Mouse (Mus musculus): ENCODE results near the gene Rtl5.
"Not testable (repeated sequence)": the region's sequence is repeated elsewhere in the genome, so short reads cannot be mapped to it uniquely, and the experiment has no call there.

Rtl5 gene

DNA sequence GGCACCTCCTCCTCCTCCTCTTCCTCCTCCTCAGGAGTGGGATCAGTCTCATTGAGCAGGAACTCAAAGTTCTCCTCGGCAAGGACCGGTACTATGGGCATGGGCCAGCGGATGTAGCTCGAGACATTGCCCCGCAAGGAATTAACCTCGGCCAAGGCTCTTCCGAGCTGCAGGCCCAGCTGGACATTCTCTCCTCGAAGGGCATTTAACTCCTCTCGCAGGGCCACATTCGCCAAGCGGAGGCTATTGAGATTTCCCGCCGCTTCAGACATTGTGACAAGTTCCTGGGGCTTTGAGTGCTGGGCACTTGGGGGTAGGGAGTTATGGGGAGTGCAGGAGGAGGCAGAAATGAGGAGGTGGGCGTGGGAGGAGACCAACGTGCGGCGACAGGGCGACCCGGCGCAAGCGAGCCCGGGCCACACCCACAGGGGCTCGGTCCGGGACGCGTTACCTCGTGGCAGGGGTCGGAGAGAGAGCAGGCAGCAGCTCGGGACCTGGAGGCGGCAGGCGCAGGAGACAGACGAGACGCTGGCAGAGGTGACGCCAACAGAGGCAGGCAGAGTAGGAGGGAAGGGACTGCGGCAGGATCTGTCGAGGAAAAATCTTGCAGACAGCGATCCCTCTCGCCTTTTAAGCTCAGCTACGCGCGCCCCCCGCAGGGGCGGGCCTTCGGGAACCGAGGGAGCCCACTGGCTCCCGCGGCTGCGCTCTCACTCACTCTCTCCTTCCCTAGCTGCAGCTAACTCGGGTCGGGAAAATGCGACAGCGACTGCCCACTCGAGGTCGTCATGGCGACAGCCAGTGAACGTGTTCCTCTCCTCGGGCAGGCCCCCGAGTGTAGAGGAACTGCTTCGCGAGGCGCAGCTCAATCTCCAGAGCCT is at the start of gene Rtl5:
Gene Rtl5, minus strand, starts transcription at position 714 of the 881 bp plus-strand sequence.
- peak in 1 of 2 experiments; percentile 21 for DNase-seq (ENCODE audit: low spot score in 2 of 2)

GRCm38 (mm10) chrX:102119042-102119864 is 48.1 kb upstream of the Rtl5 start, which contains the start of gene Pin4:
TSS of gene Pin4 (plus strand) at chrX:102119447.
- peak; percentile 88 to 92 for DNase-seq (ENCODE audit: low spot score in 2 of 2)

DNA sequence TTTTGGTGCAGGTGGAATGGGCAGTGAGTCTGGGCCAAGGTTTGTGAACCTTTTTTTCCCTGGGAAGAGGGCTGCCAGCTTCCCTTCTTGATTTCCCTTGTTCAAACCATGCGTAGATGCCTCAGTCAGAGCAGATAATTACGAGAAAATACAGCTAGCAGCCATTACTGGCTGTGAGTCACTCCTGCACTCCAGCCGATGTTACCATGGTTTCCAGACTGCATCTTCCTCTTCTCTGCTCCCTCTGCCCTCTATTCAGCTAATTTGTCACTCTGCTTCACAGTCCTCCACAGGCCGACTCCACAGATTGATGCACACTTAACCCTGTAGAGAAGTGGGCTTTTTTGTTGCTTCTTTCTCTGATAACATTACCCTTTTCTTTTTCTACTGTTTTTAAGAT is 44.6 kb upstream of the Rtl5 start:
- no peak for DNase-seq (ENCODE audit: low spot score in 2 of 2)

DNA sequence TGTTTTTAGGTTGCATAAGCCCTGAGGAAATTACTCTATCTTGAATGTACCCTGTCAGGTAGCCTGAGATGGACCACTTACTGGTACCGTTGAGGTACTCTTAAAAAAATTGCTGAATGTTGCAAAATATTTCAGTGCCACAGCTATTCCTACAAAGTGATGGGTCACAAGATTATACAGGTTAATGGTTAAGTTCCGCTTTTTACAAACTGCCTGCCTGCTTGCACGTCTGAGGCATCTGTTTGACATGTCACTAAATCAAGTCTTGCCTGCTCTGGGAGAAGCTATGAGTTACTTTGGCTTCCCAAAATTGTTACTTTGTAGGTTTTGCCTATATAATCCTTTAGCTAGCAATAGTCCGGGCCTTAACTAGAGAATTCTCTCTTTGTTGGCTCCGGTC is 38.2 kb upstream of the Rtl5 start:
- DNase-seq (ENCODE audit: low spot score in 2 of 2): not testable (repeated sequence)

GRCm38 (mm10) chrX:102103830-102104229 is 32.7 kb upstream of the Rtl5 start:
- not testable (repeated sequence) for DNase-seq (ENCODE audit: low spot score in 2 of 2)

DNA sequence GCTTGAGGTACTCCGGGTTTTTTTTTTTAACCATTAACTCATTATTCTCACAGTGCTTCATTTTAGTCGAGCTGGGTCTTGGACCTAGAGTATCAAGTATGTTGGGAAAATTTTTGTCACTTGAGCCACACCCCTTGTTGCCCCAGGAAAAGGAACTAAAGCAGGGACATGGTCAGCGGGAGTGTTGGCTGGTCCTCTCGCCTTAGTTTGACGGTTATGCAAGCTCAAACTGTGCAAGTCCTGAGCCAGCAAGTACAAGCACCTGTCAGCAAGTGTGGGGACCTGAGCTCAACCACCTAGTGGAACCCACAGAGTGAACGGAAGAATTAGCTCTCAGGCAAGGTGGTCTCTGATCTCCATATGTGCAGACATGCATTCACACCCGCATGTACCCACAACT is 30.8 kb upstream of the Rtl5 start:
- DNase-seq (ENCODE audit: low spot score in 2 of 2): no peak

DNA sequence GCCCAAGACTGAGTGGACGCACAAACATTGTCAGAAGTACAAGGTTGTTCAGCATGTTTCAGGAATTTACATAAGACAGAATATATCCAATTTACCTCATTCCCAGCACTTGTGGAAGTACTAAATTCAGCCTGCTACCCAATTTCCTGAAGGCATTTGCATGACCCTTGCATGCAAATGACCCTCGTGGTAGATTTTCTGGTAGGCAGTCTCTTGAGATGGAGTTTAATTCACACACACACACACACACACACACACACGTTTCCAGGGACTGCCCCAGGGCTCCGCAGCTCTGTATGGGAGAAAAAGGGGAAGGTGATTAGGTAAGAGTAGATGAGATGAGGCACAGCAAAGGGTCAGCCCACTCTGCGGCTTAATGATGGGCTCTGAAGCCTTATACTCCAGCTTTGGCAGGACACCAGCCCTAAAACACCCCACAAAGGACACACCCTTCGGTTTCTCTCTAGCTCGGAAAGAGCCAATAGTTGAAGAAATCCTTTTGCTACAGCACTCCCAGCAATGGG is 23.3 kb upstream of the Rtl5 start:
- no peak for DNase-seq (ENCODE audit: low spot score in 2 of 2)

DNA sequence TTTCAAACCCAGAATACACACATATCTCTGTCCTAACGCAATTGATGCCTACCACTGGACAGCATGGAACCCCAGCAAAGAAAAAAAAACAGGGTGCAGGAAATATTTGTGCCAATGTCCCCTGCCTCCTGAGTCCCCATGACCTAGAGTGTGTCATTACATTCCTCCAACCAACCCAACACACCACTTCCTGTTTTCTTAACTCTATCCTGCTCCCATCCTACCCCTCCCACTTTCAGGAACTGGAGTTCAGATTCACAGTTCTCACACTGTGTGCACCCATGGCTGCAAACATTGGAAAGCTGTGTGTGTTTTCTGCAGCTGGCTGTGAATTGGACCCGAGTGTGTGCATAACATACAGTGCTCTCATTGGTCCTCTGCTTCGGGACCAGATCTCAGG is 19.5 kb upstream of the Rtl5 start:
- DNase-seq (ENCODE audit: low spot score in 2 of 2): no peak

DNA sequence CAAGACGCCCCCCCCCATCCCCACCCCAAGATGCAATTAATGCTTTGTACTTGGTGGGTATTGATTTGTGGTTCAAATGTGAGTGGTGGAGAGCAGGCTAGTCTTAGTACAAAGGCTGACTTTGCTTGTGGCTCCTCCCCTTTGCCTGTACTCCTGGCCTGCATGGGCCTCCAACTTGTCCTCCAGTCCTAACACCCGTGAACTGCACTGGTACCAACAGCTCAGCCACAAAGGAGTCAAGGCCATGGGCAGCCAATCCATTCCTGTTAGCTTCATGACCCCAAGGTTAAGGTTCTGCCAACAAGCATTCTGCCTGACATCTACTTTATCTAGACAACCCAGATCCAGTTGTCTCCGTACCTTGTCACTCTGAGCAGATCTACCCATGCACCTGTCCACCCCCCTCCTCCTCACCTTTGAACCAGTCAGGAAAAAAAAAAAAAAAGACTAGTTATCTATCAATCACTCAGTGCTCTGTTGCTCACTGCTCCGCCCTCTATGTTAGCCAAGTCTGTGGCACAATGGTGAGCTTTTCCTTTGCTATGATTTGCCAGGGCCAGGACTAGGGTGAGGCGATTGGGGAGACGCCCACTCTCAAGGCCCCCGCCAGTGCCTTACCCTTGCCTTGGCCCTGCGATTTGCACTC is 14.8 kb upstream of the Rtl5 start:
- no peak for DNase-seq (ENCODE audit: low spot score in 2 of 2)

- DNase-seq (ENCODE audit: low spot score in 2 of 2): no peak
These were observed 11.2 kb upstream of the Rtl5 start for GRCm38 (mm10) chrX:102082340-102082739.

DNA sequence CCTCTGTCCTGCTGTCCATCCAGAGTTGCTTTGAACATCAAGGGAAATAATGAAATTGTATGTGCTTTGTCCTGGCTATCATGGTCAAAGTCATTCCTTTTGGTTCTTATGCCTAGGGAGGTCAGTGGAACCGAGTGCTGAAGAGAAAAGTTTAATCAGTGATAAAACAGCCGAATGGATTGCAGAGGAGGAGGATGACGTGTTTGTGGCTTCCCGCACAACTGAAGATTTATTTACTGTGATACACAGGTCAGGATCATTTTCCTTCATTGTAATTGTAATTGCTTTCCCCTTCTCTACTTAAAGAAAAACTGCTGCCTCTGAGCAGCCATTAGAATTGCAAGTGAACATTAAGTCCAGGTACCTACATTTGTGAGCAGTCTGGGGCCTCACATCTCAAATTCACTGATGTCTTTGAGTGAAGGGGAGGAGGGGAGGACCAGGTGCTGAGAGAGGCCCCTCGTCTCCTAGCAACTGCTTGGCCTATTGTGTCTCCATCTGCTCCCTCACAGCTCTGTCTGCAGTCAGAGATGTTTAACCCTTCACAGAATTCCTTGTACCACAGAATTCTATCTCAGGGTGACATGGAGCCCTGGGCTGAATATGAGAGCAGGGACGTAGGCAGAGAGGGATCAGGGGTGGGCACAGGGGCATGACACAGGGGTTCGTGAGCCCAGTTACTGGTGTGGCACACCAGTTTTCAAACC is 10.6 kb upstream of the Rtl5 start:
- no peak for DNase-seq (ENCODE audit: low spot score in 2 of 2)

DNA sequence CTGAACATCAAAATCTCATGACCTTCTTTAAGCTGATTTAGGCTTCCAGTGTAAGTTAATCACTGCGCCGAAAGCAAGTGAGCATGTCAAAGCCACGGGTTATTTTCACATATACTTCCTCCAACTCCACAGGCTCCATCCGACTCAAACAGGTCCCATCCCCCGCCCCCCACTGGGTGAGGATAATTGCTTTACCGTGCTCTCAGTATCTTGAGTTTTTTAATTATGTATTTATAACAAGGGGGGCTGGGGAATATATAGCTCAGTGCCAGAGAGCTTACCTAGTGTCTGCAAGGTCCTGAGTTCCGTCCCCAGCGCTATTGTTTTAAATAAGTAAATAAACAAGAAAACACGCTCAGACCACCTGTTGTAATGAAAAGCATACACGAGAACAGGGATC is 10.0 kb upstream of the Rtl5 start:
- no peak for DNase-seq (ENCODE audit: low spot score in 2 of 2)

GRCm38 (mm10) chrX:102076886-102077765 is 6.0 kb upstream of the Rtl5 start:
- DNase-seq (ENCODE audit: low spot score in 2 of 2): no peak

DNA sequence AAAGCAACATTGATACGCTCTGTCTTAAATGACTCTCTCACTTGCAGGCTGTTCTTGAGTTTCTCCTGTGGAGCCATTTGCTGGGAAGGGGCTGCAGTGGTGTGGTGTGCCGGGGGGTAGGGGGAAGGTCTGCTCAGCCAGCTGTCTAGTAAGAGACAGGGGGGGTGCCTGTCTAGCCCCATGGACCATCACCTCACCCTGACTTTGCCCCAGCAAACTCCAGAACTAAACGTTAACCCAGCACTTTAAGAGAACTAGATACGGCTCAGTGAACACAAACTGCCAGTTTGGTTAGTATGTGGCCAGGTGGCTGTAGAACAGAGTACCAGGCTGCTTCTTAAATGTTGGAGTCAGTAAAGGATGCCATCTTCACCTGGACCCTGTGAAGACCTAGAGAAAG is 4.1 kb upstream of the Rtl5 start:
- no peak for DNase-seq (ENCODE audit: low spot score in 2 of 2)

- no peak for DNase-seq (ENCODE audit: low spot score in 2 of 2)
These were observed 3.3 kb upstream of the Rtl5 start for GRCm38 (mm10) chrX:102074435-102074834.

- no peak for DNase-seq (ENCODE audit: low spot score in 2 of 2)
These were observed 2.7 kb upstream of the Rtl5 start for GRCm38 (mm10) chrX:102073605-102074325.

DNA sequence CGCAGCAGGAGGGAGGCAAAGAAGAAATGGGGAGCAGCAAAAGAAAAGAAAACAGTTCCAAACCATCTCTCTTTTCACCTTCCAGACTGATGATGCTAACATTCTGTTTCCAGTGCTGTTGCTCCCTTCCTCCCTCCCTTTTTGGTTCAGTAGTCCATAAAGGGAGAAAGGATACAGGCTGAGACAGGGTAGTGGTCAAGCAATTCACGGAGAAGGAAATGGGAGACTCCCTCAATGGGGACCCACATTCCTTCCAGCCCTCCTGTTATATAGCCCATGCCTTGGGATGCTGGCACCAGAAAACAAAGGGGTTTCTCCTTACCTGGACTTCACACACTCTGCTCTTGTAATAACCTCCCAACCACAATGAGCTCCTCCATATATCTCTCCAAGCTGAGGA is 413 bp upstream of the Rtl5 start:
- DNase-seq (ENCODE audit: low spot score in 2 of 2): no peak

GRCm38 (mm10) chrX:102068811-102069540 is 2.1 kb downstream of the Rtl5 start:
- DNase-seq (ENCODE audit: low spot score in 2 of 2): no peak

- DNase-seq (ENCODE audit: low spot score in 2 of 2): no peak
These were observed 4.0 kb downstream of the Rtl5 start for GRCm38 (mm10) chrX:102067118-102067517.

Measured in spleen, postnatal 4 days (tissue).